Mouse (Mus musculus): Measurements from ENCODE around the gene Kif26a. TPM values are rescaled to one million over a fixed set of nuclear protein-coding genes. Genes with fewer than 3 reads are reported as not detected.

Gene Kif26a
- polyA plus RNA-seq, 1 experiment, result 1.9 TPM

DNA sequence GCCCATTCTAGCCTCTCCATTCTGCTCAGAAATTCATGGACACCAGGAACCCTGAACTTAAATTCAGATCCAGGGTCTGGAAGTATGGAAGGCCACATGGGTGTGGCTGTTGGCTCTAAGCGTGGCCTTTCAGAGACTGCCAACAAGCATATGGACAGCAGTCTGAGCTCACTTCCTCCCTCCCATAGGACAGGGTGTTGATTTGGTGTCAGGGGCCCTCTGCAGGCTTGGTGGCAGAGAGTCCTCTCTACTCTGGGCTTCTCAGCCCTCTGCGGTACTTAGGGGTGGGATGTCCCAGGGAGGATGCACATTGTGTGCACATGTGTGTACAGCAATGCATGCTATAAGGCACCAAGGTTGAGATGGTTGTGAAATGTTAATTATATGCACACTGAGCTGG, 54.0 kb downstream of the Kif26a start:
- peaks cover 10% of the 10 kb centered on the region for H3K4me1 ChIP-seq (ENCODE audit: control insufficient read depth, insufficient read depth, insufficient read length, low read length)
- no peak overlapping the region for H3K4me3 ChIP-seq (ENCODE audit: insufficient read depth, low read depth, low read length)
- no peak overlapping the region for H3K27ac ChIP-seq (replicated peaks; ENCODE audit: low read depth, low read length)

- Histone ChIP-seq H3K27ac (replicated peaks; ENCODE audit: low read depth, low read length) (no peak overlapping the region), H3K4me1 (ENCODE audit: control insufficient read depth, insufficient read depth, insufficient read length, low read length) (no peaks in the 10 kb centered on the region)
These were observed 61.2 kb downstream of the Kif26a start for GRCm38 (mm10) chr12:112207163-112207562.

GRCm38 (mm10) chr12:112207734-112208133, 61.7 kb downstream of the Kif26a start:
- H3K4me1 ChIP-seq (ENCODE audit: control insufficient read depth, insufficient read depth, insufficient read length, low read length), result no peaks in the 10 kb centered on the region
- H3K27ac ChIP-seq (replicated peaks; ENCODE audit: low read depth, low read length), result no peak overlapping the region
- H3K4me3 ChIP-seq (ENCODE audit: insufficient read depth, low read depth, low read length), result no peak overlapping the region

More at GRCm38 (mm10) chr12:112207163-112207562, 61.2 kb downstream of the Kif26a start:
- H3K4me3 ChIP-seq (ENCODE audit: insufficient read depth, low read depth, low read length), result no peak overlapping the region

GRCm38 (mm10) chr12:112210622-112211021, 64.6 kb downstream of the Kif26a start:
- H3K4me3 ChIP-seq (ENCODE audit: insufficient read depth, low read depth, low read length), result no peak overlapping the region
- H3K27ac ChIP-seq (replicated peaks; ENCODE audit: low read depth, low read length), result no peak overlapping the region
- H3K4me1 ChIP-seq (ENCODE audit: control insufficient read depth, insufficient read depth, insufficient read length, low read length), result no peaks in the 10 kb centered on the region

GRCm38 (mm10) chr12:112214441-112214857, 68.4 kb downstream of the Kif26a start:
- Histone ChIP-seq H3K4me3 (ENCODE audit: insufficient read depth, low read depth, low read length) (no peak overlapping the region), H3K4me1 (ENCODE audit: control insufficient read depth, insufficient read depth, insufficient read length, low read length) (no peaks in the 10 kb centered on the region), H3K27ac (replicated peaks; ENCODE audit: low read depth, low read length) (no peak overlapping the region)

- no peak overlapping the region for H3K27ac ChIP-seq (replicated peaks; ENCODE audit: low read depth, low read length)
- no peak overlapping the region for H3K4me3 ChIP-seq (ENCODE audit: insufficient read depth, low read depth, low read length)
- no peaks in the 10 kb centered on the region for H3K4me1 ChIP-seq (ENCODE audit: control insufficient read depth, insufficient read depth, insufficient read length, low read length)
These were observed 69.5 kb downstream of the Kif26a start for GRCm38 (mm10) chr12:112215545-112215944.

GRCm38 (mm10) chr12:112217021-112217420, 71.0 kb downstream of the Kif26a start:
- H3K4me3 ChIP-seq (ENCODE audit: insufficient read depth, low read depth, low read length), result no peak overlapping the region
- no peak overlapping the region for H3K27ac ChIP-seq (replicated peaks; ENCODE audit: low read depth, low read length)
- H3K4me1 ChIP-seq (ENCODE audit: control insufficient read depth, insufficient read depth, insufficient read length, low read length), result no peaks in the 10 kb centered on the region

GRCm38 (mm10) chr12:112217681-112218080, 71.7 kb downstream of the Kif26a start:
- no peak overlapping the region for H3K4me3 ChIP-seq (ENCODE audit: insufficient read depth, low read depth, low read length)
- no peak overlapping the region for H3K27ac ChIP-seq (replicated peaks; ENCODE audit: low read depth, low read length)
- no peaks in the 10 kb centered on the region for H3K4me1 ChIP-seq (ENCODE audit: control insufficient read depth, insufficient read depth, insufficient read length, low read length)

GRCm38 (mm10) chr12:112221290-112221689, 75.3 kb downstream of the Kif26a start:
- H3K4me3 ChIP-seq (ENCODE audit: insufficient read depth, low read depth, low read length), result no peak overlapping the region
- no peak overlapping the region for H3K27ac ChIP-seq (replicated peaks; ENCODE audit: low read depth, low read length)
- H3K4me1 ChIP-seq (ENCODE audit: control insufficient read depth, insufficient read depth, insufficient read length, low read length), result no peaks in the 10 kb centered on the region

DNA sequence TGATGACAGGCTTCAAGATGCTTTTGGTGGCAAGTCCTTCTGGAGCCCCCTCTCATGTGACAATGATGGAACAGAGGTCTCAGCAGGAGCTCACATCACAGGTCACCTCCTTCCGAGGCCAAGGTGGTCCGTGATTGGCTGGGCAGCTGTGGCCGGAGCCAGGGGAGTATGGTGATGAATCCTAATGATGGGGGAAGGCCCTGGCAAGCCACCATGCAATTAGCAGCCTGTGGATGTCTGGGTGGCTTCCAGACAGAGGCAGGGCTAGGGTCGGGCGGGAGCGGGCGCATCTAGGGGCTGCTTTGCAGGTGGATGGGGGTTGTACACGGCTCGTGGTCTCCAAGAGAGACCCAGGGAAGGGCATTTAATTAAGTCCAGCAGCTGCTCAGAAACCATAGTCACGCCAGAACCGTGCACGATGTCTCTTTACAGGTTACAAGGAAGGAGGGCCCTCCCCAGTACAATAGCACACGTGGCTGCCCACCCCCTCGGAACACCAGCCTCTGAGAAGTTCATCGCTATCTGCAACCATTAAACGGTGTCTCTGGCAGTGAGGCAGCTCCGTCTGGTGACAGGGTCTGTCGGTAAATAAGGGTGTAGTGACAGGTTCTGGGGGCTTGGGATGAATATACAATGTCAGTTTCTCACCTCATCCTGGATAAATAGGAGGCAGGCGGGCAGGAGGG, 75.9 kb downstream of the Kif26a start:
- Histone ChIP-seq H3K27ac (replicated peaks; ENCODE audit: low read depth, low read length) (no peak overlapping the region), H3K4me3 (ENCODE audit: insufficient read depth, low read depth, low read length) (no peak overlapping the region), H3K4me1 (ENCODE audit: control insufficient read depth, insufficient read depth, insufficient read length, low read length) (no peaks in the 10 kb centered on the region)

- no peak overlapping the region for H3K27ac ChIP-seq (replicated peaks; ENCODE audit: low read depth, low read length)
- no peak overlapping the region for H3K4me3 ChIP-seq (ENCODE audit: insufficient read depth, low read depth, low read length)
- no peaks in the 10 kb centered on the region for H3K4me1 ChIP-seq (ENCODE audit: control insufficient read depth, insufficient read depth, insufficient read length, low read length)
These were observed 77.8 kb downstream of the Kif26a start for GRCm38 (mm10) chr12:112223721-112224337.

- no peak overlapping the region for H3K4me3 ChIP-seq (ENCODE audit: insufficient read depth, low read depth, low read length)
- H3K27ac ChIP-seq (replicated peaks; ENCODE audit: low read depth, low read length), result no peak overlapping the region
- no peaks in the 10 kb centered on the region for H3K4me1 ChIP-seq (ENCODE audit: control insufficient read depth, insufficient read depth, insufficient read length, low read length)
These were observed 80.2 kb downstream of the Kif26a start for GRCm38 (mm10) chr12:112226238-112226637.

GRCm38 (mm10) chr12:112226656-112227055, 80.6 kb downstream of the Kif26a start:
- Histone ChIP-seq H3K4me3 (ENCODE audit: insufficient read depth, low read depth, low read length) (no peak overlapping the region), H3K27ac (replicated peaks; ENCODE audit: low read depth, low read length) (no peak overlapping the region), H3K4me1 (ENCODE audit: control insufficient read depth, insufficient read depth, insufficient read length, low read length) (no peaks in the 10 kb centered on the region)

DNA sequence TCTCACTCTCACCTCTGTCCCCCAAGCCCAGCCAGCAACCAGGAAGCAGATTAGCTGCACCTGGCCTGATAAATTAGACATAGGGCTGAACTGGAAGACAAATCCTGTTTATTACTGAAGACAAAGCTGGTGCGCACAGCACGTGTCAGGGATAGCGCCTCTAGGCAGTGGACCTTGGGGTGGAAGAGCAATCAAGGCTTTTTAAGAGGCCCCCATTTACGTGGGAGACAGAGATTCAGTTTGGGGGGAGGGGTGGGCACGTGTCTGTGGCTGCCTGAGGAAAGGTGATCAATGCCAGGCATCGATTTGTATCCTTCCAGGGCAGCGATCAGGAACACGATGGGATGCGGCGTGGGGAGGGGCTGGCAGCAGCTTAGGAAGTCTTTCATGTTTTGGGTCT, 83.1 kb downstream of the Kif26a start:
- H3K4me1 ChIP-seq (ENCODE audit: control insufficient read depth, insufficient read depth, insufficient read length, low read length), result no peaks in the 10 kb centered on the region
- H3K4me3 ChIP-seq (ENCODE audit: insufficient read depth, low read depth, low read length), result no peak overlapping the region
- H3K27ac ChIP-seq (replicated peaks; ENCODE audit: low read depth, low read length), result no peak overlapping the region

GRCm38 (mm10) chr12:112230196-112230595, 84.2 kb downstream of the Kif26a start:
- Histone ChIP-seq H3K4me3 (ENCODE audit: insufficient read depth, low read depth, low read length) (no peak overlapping the region), H3K4me1 (ENCODE audit: control insufficient read depth, insufficient read depth, insufficient read length, low read length) (no peaks in the 10 kb centered on the region), H3K27ac (replicated peaks; ENCODE audit: low read depth, low read length) (no peak overlapping the region)

Measured in brown adipose tissue, adult 24 weeks (tissue).